Mouse (Mus musculus) frontal cortex, postnatal 14 days (tissue): Measurements from ENCODE around the gene Gm47429.
"Not testable (repeated sequence)": the region's sequence is repeated elsewhere in the genome, so short reads cannot be mapped to it uniquely, and the experiment has no call there.

Experiments
- DNase-seq, 2 experiments: peaks; one replicate each; pipeline ENCODE4 v3.0.0; 2022; ENCODE audit warnings: low spot score in 2 of 2

Gm47429 gene

DNA sequence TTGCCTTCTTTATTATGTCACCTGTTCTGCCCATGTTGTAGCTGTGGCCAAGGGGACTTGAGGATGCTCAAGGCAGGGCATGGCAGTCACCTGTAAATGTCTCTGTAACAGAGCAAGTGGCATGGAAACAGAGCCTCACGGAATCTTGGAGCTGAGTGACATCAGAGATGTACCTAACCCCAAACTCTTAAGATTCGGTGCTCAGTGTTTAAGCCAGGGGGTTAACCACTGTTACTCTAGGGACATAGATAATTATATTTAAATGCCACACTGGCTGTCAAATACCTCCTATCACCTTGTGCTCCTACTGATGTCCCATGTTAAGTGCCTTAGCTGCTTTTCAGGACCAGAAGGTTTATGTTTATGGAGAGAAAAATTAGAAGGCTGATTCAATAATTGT, at the start of gene Gm47429:
Gene Gm47429 (minus strand): TSS at position 101 of the 400 bp plus-strand sequence.
- no peak for DNase-seq

DNA sequence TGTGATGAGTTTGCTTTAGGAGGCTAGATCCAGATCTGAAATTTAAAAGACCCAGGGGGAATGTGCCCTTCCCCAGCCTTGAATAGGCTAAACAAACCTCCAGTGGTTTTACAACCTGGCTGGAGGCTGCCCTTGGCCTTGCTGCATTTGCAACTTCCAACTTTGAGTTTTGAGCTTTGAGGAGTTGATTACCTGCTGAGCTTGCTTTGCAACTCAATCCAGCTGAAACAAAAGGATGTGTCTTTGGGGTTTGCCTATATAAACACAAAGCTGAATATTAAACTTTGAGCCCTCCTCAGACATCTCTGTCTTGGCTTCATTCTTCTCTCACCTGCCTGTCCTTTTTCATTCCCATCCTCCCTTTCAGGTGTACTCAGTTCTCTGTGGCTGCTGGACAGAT, 44.8 kb upstream of the Gm47429 start:
- not testable (repeated sequence) for DNase-seq

GRCm38 (mm10) chr13:50467007-50467406, 23.3 kb upstream of the Gm47429 start, which contains the start of gene Nutm2:
Gene Nutm2, plus strand, starts transcription at chr13:50467307.
- DNase-seq: no peak

- DNase-seq: no peak
Observed at GRCm38 (mm10) chr13:50464621-50465562, 21.2 kb upstream of the Gm47429 start.

DNA sequence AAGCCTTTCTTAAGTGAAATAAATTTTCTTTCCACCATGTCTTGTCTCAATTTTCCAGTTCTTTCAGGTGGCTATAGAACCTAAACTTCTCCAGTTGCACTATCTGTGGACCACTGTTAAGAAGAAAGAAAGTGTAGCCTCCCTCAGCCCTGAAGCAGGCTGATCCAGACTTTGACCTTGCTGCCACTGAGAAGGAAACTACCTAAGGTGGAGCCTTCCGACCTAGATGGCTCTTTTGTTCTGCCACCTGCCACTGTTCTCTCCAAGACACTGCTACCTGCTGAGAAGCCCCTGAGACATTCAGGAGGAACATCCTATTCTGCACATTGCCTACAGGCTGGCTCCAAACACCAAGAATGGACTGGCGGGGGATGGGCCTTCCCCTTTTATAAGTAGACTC, 16.7 kb upstream of the Gm47429 start:
- DNase-seq: not testable (repeated sequence)

DNA sequence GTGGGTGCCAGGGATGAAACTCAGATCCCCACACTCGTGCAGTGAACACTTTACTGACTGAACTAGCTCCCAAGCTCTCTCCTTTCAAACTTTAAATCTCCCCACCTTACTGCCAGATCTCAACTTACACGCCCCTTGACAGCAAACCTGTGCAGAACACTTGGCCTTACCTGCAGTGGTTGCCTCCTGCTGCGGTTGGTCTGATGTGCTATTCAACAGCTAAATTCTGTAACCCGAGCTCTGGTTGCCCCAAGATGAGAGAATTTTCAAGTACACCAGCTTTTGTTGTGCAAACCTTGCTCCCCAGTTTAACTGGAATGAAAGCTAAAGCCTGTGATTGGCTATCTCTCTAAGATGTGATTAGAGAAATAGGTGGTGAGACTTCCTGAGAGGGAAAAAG, 9.7 kb upstream of the Gm47429 start:
- DNase-seq: no peak

- DNase-seq: not testable (repeated sequence)
Observed at GRCm38 (mm10) chr13:50452266-50452665, 8.6 kb upstream of the Gm47429 start.

DNA sequence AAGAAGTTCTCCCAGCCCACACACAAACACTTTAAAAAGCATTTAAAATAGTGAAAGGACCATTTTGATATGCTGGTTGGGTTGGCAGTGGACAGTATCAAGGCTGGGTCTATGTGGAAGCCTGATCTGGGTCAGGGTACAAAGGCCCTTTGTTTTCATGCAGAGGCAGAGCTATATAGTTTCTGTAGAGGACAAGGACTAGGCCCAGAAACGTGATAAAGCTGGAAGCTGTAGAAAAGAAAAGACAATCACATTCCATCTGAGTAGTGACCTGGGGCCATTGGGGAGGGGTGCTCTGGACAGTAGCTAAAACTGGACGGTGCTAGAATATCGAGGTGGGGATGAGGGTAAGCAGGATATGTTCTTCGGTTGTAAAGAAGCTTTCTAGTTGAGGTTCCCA, 1.5 kb upstream of the Gm47429 start:
- no peak for DNase-seq

- no peak for DNase-seq
Observed at GRCm38 (mm10) chr13:50426686-50427085, 17.0 kb downstream of the Gm47429 start.

GRCm38 (mm10) chr13:50424517-50424916, 19.2 kb downstream of the Gm47429 start:
- DNase-seq: no peak

GRCm38 (mm10) chr13:50423625-50424209, 20.0 kb downstream of the Gm47429 start:
- DNase-seq: no peak

DNA sequence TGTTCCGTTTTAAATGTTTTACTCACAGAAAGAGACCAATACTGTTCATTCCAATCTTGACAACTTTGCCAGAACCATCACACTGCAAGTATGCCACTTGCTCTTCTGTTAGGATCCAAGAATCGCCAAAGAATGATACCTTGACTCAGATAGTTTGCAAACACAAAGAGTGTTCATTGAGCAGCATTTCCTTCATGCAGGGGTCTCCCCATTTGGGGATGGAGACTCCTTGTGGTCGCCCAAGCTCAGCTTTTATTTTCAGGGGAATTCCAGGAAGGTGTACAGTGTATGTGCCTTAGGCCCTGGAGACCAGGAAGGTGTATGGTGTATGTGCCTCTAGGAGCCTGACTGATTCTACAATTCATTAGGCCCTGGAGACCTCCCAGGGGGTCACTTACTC, 25.3 kb downstream of the Gm47429 start:
- no peak for DNase-seq

DNA sequence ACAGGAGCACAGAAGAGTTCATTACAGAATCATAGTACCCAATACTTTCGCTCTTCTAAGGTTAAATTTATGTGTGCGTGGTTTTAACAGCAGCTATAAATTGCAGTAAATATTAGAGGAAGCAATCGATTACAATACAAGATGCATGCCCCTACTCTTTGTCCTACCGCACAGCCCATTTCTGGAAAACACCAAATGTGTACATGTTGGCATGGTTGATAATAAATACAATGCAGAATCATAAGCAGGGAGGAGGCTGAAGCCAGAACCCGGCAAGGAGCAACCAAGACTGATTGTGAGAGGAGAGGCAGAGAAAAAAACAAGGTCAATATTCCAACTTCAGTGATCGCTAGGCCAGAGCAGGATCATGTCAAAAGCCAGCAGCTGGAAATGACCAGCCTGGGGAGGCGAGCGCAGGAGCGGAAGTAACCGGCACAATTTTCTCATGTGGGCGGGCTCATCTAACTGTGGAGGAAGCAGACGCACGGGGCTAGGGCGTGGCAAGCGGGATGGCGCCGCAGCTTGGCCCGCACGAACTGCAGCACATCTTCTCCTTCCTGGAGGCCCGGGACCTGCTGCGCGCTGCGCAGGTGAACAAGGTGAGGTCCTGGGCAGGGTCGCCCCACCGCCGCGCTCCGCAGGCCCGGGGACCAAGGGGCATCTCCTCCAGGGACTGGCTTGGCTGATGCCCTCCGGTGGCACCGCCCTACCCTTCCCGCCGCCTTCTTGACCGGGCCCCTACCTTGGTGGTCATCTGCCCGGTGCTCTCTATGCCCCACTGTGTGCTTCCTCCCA, 26.1 kb downstream of the Gm47429 start, which contains the start of gene Fbxw17:
Gene Fbxw17 (plus strand): TSS at position 476 of the 795 bp plus-strand sequence.
- peak; percentile 58 to 69 for DNase-seq
